Mouse (Mus musculus) naive thymus-derived CD4-positive, alpha-beta T cell, adult 2 months (primary cell): ENCODE data around the gene Nedd4.
"Not testable (repeated sequence)": the region's sequence is repeated elsewhere in the genome, so short reads cannot be mapped to it uniquely, and the experiment has no call there.

Experiments used
- DNase-seq: peaks from one replicate; pipeline ENCODE4 v3.0.0-alpha.2; 2011; ENCODE audit warnings: low read depth

The Nedd4 gene

DNA sequence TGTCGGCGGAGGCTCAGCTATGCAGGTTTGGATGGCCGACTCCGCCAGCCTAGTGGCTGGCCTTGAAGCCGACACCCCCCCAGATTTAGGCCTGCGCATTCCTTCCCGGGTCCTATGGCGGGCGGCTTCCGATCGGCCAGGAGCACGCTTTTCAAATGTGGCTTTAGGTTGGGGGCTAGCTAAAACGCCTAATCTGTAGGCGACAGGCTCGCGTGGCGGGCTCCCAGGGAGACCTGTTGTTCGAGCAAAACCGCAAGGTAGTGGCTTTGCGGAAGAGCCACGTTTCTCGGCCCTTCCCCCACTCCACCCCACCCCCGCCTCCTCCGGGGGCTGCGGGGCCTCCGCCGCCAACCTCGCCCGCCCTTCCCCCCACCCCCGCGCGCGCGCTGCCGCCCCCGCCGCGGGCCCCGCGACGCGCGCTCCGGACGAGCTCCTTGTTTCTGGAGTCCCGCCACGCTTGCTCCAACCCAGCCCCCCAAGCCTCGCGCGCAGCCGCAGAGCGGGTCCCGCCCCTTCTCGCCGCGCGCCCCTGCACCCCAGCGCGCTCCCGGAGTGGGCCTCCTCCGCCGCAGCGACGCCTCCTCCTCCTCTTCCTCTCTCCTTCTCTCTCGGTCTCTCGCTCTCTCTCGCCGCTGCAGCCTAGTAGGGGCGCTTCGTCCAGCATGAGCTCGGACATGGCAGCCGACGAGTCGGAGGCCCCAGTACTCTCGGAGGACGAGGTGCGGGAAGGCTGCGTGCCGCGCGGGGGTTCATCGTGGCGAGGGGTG is at the start of gene Nedd4:
Gene Nedd4, plus strand, starts transcription at position 452 of the 767 bp plus-strand sequence.
- peak; percentile 68 for DNase-seq

- no peak for DNase-seq
Observed at GRCm38 (mm10) chr9:72613884-72614283, 48.3 kb upstream of the Nedd4 start.

DNA sequence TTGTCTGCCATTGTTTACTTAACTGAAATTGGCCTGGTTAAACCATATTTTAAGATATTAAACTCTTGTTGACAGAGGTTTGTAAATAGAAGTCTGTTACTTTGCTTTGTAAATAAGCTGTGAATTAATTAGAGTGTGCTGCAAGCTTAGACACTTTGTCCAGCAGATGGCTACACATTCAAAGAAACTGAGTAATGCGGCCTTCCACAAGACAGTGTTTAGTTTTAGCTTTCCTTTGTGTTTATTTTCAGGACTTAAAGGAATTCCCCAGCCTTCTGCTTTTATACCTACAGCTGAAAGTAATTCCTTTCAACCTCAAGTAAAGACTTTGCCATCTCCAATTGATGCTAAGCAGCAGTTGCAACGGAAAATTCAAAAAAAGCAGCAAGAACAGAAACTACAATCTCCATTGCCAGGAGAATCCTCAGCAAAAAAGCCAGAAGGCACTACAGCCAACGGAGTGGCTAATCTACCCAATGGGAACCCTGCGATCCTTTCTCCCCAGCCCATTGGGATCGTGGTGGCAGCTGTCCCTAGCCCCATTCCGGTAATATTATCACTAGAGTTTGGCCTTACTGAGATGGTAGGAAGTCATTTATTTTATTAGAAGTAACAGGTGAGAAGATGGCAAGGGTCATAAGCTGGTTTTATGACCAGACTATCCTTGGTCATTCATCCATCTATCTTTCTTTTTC is 47.2 kb upstream of the Nedd4 start:
- no peak for DNase-seq

- no peak for DNase-seq
Observed at GRCm38 (mm10) chr9:72618037-72618436, 44.1 kb upstream of the Nedd4 start.

DNA sequence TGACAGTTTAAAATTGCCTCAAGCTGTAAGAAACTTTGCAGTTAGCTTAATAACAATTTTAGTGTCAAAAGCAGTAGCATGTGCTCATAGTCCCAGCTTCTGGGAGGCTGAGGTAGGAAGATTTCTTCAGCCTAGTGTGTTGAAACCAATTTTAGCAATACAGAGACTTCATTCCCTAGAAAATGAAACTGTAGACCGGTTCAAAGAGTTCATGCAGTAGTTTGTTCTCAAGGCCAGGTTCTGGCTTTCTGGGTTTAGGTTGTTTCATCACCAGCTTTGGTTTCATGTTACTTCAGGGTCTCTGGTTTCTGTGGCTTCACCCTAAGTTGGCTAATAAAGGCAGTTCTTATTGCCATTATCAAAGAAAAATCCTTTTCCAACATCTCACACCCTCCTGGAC is 38.5 kb upstream of the Nedd4 start:
- DNase-seq = no peak

- no peak for DNase-seq
Observed at GRCm38 (mm10) chr9:72627598-72627997, 34.5 kb upstream of the Nedd4 start.

- DNase-seq = no peak
Observed at GRCm38 (mm10) chr9:72628591-72628990, 33.6 kb upstream of the Nedd4 start.

DNA sequence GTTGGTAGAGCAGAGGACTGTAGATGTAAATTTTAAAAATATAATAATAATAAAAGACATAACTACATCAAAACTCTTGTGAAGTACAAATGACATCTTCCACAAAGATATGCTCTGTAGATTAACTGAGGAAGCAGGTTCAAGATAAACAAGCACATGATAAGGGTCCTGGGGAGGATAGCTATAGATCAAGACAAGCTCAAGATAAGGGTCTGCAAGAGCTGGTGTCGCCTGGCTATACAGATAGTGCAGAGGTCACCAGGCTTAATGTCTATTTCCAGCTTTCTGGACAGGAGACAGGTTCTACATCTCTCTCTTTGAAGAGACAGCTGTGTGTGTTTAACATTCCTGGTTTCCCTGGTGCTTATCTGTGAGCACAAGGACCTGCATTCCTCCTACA is 29.9 kb upstream of the Nedd4 start:
- no peak for DNase-seq

GRCm38 (mm10) chr9:72635134-72635533 is 27.0 kb upstream of the Nedd4 start:
- peak; percentile 55 for DNase-seq

DNA sequence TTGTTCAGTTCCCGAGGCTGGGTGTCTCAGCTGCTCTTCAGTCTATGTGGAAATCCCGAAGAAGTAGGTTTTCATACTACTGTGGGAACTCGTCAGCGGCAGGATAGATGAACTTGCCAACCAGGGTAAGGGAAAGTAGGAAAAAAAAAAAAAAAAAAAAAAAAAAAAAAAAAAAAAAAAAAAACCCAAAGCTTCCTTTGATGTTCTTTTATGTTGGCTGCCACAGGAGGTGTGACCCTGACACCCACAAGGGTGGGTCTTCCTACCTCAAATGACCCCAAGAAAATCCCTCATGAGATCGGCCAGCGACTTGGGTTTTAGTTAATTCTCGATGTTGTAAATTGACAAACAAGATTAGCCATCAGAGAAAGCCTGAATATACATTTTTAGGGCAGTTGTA is 25.6 kb upstream of the Nedd4 start:
- no peak for DNase-seq

- no peak for DNase-seq
Observed at GRCm38 (mm10) chr9:72637243-72637642, 24.9 kb upstream of the Nedd4 start.

DNA sequence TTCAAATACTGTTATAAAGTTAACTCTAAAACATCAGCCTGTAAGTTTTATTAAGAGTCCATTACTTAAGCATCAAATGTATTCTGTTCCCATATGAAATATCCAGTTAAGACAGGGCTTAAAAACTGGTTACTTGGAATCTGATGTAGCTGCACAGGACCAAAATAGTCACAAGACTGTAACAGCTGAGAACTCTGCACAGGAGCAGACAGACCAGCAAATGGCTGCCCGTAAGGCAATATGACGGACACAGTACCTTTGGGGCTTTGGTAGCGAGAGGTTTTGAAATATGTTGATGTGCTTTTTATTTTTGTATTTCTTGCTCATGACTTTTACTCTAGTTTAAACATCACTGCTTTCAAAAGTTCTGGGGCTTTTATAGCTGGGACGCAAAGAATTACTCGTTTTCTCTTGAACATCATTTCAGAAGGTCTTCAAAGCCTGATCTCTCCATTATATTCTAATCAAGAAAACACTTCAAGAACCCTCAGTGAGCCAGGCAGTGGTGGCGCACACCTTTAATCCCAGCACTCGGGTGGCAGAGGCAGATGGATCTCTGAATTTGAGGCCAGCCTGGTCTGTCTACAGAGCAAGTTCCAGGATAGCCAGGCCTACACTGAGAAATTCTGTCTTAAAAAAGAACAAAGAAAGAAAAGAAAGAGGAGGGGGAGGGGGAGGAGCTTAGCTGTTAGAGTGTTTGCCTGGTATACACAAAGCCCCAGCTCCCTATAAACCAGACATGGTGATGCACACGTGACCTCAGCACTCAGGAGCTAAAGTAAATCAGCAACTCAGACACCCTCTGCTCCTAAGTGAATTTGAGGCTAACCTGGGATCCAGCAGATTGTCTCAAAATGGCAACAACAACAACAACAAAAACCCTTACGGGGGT is 22.9 kb upstream of the Nedd4 start:
- DNase-seq = peak; percentile 21

- DNase-seq = no peak
Observed at GRCm38 (mm10) chr9:72639843-72640621, 22.1 kb upstream of the Nedd4 start.

DNA sequence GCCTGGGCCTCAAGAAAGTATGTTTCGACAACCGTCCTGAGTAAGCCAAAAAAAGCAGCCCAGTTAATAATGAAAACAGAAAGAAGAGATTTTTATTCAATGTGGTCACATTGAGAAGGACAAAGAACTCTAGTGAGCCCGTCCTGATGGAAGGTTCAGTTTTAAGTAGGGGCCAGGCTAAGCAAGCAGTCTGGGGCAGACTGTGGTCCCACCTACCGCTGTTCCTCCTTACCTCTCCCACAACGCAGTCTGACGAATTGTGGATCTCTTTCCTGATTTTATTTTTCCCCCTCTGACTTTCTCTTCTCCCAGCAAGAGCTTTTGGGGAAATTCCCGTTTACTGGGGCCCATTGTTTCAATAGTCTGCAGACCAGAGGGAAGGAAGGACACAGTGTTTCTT is 21.5 kb upstream of the Nedd4 start:
- DNase-seq = no peak

DNA sequence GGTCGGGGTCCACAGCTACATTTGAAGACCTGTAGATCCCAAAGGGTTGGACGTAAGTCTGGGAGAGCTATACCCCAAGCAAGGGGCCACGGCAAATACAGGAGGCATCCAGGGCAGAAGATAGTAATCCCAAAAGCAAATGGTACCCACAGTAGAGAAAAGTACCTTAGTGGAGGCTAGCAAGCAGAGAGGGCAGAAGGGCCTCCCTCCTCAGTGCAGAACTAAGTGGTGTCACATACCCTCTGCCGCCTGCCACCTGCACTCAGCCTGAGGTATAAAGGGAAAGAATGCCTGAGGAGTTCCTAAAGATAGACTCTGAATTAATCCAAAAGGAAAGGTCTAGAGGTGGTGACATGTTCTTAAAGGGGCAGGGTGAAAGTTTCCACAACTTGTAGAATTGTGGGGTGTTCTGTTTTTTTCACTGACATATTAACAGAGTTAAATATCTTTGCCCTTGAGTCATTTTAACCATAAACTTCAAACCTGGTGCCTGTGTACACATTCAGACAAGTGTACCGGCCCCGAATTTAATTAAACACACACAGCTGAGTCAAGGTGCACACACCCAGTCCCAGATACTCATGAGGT is 21.0 kb upstream of the Nedd4 start:
- DNase-seq = no peak

- not testable (repeated sequence) for DNase-seq
Observed at GRCm38 (mm10) chr9:72642756-72643447, 19.2 kb upstream of the Nedd4 start.

DNA sequence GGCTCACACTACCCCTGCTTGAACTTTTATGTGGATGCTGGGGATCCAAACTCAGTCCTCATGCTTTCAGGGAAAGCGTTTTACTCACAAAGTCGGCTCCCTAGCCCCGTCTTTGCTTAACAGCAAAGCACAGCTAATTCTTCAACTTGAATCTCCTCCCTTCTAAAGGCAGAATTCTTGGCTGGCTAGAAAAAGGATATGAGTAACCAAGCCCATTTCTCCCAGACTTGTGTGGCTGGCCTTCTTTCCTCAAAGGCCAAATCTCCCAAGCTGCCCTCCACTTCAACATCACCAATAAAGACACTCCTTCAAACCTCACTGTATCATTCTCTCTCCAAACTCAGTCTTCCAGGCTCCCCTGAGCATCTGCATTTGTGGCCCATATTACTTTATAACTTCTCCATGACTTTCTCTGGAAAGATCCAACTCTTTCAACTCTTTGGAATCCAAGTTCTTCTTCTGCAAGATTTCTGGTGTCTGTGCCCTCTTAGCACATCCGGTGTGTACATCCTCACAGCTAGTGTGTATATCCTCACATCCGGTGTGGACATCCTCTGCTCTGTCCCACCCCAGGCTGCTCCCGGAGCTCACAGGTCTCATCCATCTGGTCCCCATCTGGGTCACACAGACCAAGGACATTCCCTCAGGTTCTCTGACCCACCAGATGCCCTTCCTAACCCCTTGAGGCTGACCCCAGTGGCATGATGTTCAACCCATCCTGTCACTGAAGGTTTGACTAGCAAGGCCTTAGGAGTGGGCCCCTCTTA is 18.3 kb upstream of the Nedd4 start:
- no peak for DNase-seq

- DNase-seq = no peak
Observed at GRCm38 (mm10) chr9:72644418-72645110, 17.6 kb upstream of the Nedd4 start.

- DNase-seq = no peak
Observed at GRCm38 (mm10) chr9:72649781-72650180, 12.4 kb upstream of the Nedd4 start.
